ENCODE assay signal across 14 mouse cellular contexts in the genomic region with DNA sequence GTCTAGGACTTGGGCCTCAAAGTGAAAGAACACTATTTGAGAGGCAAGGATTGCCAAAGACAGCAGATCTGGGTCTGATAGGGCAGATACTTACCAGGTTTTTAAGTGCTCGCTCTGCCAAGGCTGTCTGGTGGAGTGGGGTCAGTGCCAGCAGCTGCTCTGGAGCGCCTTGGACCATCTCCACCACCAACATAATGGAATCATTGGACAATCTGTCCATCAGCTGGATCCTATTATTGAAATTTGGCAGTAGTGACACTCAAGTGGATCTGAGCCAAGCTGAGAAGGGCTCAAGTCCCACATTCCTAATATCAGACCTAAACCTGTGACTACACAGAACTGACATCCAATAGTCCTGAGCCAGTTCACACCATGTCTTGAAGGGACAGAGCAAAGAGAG. TPM values are rescaled to one million over a fixed set of nuclear protein-coding genes. Genes with fewer than 3 reads are reported as not detected.
DNase-seq lines count a peak whose midpoint lies in the region; ATAC-seq lines count a peak whose summit lies in the region.
"Had no signal": no experiment of that assay in that cellular context is flagged by ENCODE, and none has a peak within 500 bp of the region (broad histone marks: within the 10 kb centered on the region; RNA-seq: fewer than 3 reads in every experiment).

No protein-coding gene starts in this region.

- H3K4me1 ChIP-seq in embryonic facial prominence, embryonic 14.5 days (ENCODE audit: control insufficient read depth, insufficient read depth, low read length): no peaks in the 10 kb centered on the region
- peaks cover 11% of the 10 kb centered on the region for H3K4me1 ChIP-seq in embryonic facial prominence, embryonic 10.5 days
- H3K4me1 ChIP-seq: hindbrain, embryonic 15.5 days; neural tube, embryonic 15.5 days had no signal

- H3K36me3 ChIP-seq in embryonic facial prominence, embryonic 14.5 days (ENCODE audit: control insufficient read depth, insufficient read depth, low read length): no peaks in the 10 kb centered on the region
- H3K36me3 ChIP-seq in embryonic facial prominence, embryonic 10.5 days (replicated peaks): no peaks in the 10 kb centered on the region

- no peaks in the 10 kb centered on the region for H3K27me3 ChIP-seq in embryonic facial prominence, embryonic 14.5 days (replicated peaks; ENCODE audit: control insufficient read depth, insufficient read depth, low read length)
- H3K27me3 ChIP-seq in embryonic facial prominence, embryonic 10.5 days (replicated peaks; ENCODE audit: low read depth, poor library complexity, severe bottlenecking): no peaks in the 10 kb centered on the region
- H3K27me3 ChIP-seq: hindbrain, embryonic 15.5 days; neural tube, embryonic 15.5 days had no signal

- H3K4me2 ChIP-seq in embryonic facial prominence, embryonic 14.5 days (ENCODE audit: low read depth, low read length): no peak overlapping the region
- H3K4me2 ChIP-seq: hindbrain, embryonic 15.5 days; neural tube, embryonic 15.5 days had no signal

- H3K9ac ChIP-seq in embryonic facial prominence, embryonic 14.5 days (ENCODE audit: low read depth, low read length): no peak overlapping the region
- H3K9ac ChIP-seq: hindbrain, embryonic 15.5 days; neural tube, embryonic 15.5 days had no signal

- H3K4me3 ChIP-seq in embryonic facial prominence, embryonic 14.5 days (ENCODE audit: low read depth, low read length): no peak overlapping the region
- no peak overlapping the region for H3K4me3 ChIP-seq in embryonic facial prominence, embryonic 10.5 days
- H3K4me3 ChIP-seq: hindbrain, embryonic 15.5 days; neural tube, embryonic 15.5 days had no signal

- H3K27ac ChIP-seq in embryonic facial prominence, embryonic 14.5 days (replicated peaks; ENCODE audit: low read depth, low read length): no peak overlapping the region
- no peak overlapping the region for H3K27ac ChIP-seq in embryonic facial prominence, embryonic 10.5 days (replicated peaks)
- H3K27ac ChIP-seq: hindbrain, embryonic 15.5 days; neural tube, embryonic 15.5 days had no signal

- H3K9me3 ChIP-seq in embryonic facial prominence, embryonic 14.5 days (ENCODE audit: control insufficient read depth, low read length): no peaks in the 10 kb centered on the region
- no peaks in the 10 kb centered on the region for H3K9me3 ChIP-seq in embryonic facial prominence, embryonic 10.5 days
- H3K9me3 ChIP-seq: hindbrain, embryonic 15.5 days; neural tube, embryonic 15.5 days had no signal

- 63% methylated on average over 2 of the region's 2 CpGs for WGBS in embryonic facial prominence, embryonic 14.5 days
- WGBS in embryonic facial prominence, embryonic 10.5 days: 88% methylated on average over 2 of the region's 2 CpGs

- no peak for ATAC-seq in embryonic facial prominence, embryonic 14.5 days (ENCODE audit: low read depth)

- peak; percentile 20 for DNase-seq in embryonic facial prominence, embryonic 14.5 days (ENCODE audit: low spot score)
- no peak for DNase-seq in embryonic facial prominence, embryonic 10.5 days (ENCODE audit: low spot score)
- peak; percentile 5 for DNase-seq in lung, postnatal 14 days
- no peak for DNase-seq in lung, postnatal 25 days (ENCODE audit: low spot score)
- DNase-seq in NIH3T3 (ENCODE audit: low read depth): peak; percentile 76
- peak; percentile 91 for DNase-seq in cerebellum, postnatal 10 days
- DNase-seq in c-Kit-positive CD71-positive TER-119-positive erythroid progenitor cells, embryonic 14.5 days (ENCODE audit: low spot score): no peak
- no peak for DNase-seq in kidney, postnatal 36 days
- DNase-seq: gastrocnemius, postnatal 10 days; kidney, adult 2 months; liver had no signal

RNA-seq across cellular contexts. Expression of gene Ckmt1, which starts 11.3 kb away (rescaled TPM):
- 21.7 and 31.2 TPM in 2 replicates for polyA plus RNA-seq in embryonic facial prominence, embryonic 14.5 days (2014; fragmentation: Nextera tagmentation; extraction: Ambion mirVana)
- polyA plus RNA-seq in embryonic facial prominence, embryonic 10.5 days (2016; fragmentation: Nextera tagmentation; extraction: Ambion mirVana): 3.6 and 6.0 TPM in 2 replicates

RNA-seq across cellular contexts. Expression of gene Ppip5k1, which starts 13.6 kb away (rescaled TPM):
- polyA plus RNA-seq in embryonic facial prominence, embryonic 14.5 days (2014; fragmentation: Nextera tagmentation; extraction: Ambion mirVana): 7.6 and 9.8 TPM in 2 replicates
- 10.2 and 10.5 TPM in 2 replicates for polyA plus RNA-seq in embryonic facial prominence, embryonic 10.5 days (2016; fragmentation: Nextera tagmentation; extraction: Ambion mirVana)

RNA-seq across cellular contexts. Expression of gene Strc, which starts 18.1 kb away (rescaled TPM):
- polyA plus RNA-seq in embryonic facial prominence, embryonic 14.5 days (2014; fragmentation: Nextera tagmentation; extraction: Ambion mirVana): 0.04 and 0.07 TPM in 2 replicates
- not detected in 2 replicates for polyA plus RNA-seq in embryonic facial prominence, embryonic 10.5 days (2016; fragmentation: Nextera tagmentation; extraction: Ambion mirVana)
- polyA plus RNA-seq: heart, postnatal 0 days; kidney, adult 2 months; neural tube, embryonic 15.5 days had no signal

RNA-seq across cellular contexts. Expression of gene Pdia3, which starts 44.7 kb away (rescaled TPM):
- polyA plus RNA-seq in embryonic facial prominence, embryonic 14.5 days (2014; fragmentation: Nextera tagmentation; extraction: Ambion mirVana): 572 and 576 TPM in 2 replicates
- 609 and 638 TPM in 2 replicates for polyA plus RNA-seq in embryonic facial prominence, embryonic 10.5 days (2016; fragmentation: Nextera tagmentation; extraction: Ambion mirVana)

RNA-seq across cellular contexts. Expression of gene Catsper2, which starts 44.8 kb away (rescaled TPM):
- 1.7 and 2.1 TPM in 2 replicates for polyA plus RNA-seq in embryonic facial prominence, embryonic 14.5 days (2014; fragmentation: Nextera tagmentation; extraction: Ambion mirVana)
- polyA plus RNA-seq in embryonic facial prominence, embryonic 10.5 days (2016; fragmentation: Nextera tagmentation; extraction: Ambion mirVana): 3.3 and 3.7 TPM in 2 replicates

Comparison
In these comparisons a context has a peak if more than half of its experiments do, and no peak if none do; other contexts are left out.
1. DNase-seq: peak in embryonic facial prominence, embryonic 14.5 days (single experiment), lung, postnatal 14 days (single experiment), NIH3T3 (single experiment) and cerebellum, postnatal 10 days (2 of 2); none in embryonic facial prominence, embryonic 10.5 days (single experiment), lung, postnatal 25 days (single experiment), c-Kit-positive CD71-positive TER-119-positive erythroid progenitor cells, embryonic 14.5 days (single experiment) and kidney, postnatal 36 days (0 of 2).